Mouse (Mus musculus) mature B cell (primary cell): ENCODE measurements at regions not wholly inside any gene's neighbourhood (a gene's known extent, or its start where the extent isn't known, plus 50 kb on each side); places are given as distances from the start of the nearest gene placed in this dataset.

Source experiments
- in situ Hi-C: fragments of 300-500 bp; cut with MboI; formaldehyde crosslinking; loops from 2 replicates; pipeline ENCODE4 v1.14.3; 2019

GRCm38 (mm10) chr13:60061589-60061988 lies 115.6 kb downstream of the Gas1 start:
- in situ Hi-C loops, result no loop called here

- in situ Hi-C loops, result no loop called here
Observed at GRCm38 (mm10) chr13:60057761-60058274, 119.3 kb downstream of the Gas1 start.

DNA sequence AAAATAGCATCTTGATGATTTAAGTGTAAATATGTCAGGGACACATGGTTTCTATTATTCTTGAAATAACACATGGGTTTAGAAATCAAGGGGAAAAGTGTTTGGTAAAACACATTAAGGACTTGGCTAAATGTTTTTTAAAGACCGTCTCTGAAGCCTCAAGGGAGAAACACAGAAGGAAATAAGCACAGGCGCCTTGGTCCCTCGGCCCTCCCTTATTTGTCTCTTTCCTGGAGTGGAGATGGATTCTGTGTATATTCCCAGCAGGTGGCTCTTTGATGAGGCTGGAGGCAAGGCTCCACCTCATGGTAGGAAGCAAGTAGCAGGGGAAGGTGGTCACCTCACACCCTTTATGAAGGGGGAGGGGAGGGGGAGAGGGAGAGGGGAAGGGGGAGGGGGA lies 122.6 kb downstream of the Gas1 start:
- in situ Hi-C loops, result no loop called here

DNA sequence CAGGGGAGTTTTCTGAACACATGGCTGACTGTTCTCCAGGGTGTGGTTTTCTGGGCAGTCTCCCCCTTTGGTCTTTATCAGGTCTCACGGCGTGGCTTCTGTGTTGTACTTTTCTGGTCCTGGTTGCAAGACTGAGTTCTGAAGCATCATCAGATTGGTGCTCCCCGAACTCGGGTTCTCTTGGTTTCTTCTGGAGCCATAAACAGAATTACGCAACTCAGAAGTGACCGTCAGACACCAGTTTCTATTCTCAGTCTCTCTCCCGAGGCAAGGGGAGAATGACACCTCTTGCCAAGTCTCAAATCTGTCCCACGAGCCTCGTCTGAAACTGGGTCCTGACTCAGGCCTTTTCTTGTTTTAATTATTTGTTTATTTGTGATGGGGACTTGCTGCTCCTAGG lies 123.1 kb downstream of the Gas1 start:
- in situ Hi-C loops, result no loop called here

GRCm38 (mm10) chr13:60051866-60052265 lies 125.3 kb downstream of the Gas1 start:
- in situ Hi-C loops, result no loop called here

DNA sequence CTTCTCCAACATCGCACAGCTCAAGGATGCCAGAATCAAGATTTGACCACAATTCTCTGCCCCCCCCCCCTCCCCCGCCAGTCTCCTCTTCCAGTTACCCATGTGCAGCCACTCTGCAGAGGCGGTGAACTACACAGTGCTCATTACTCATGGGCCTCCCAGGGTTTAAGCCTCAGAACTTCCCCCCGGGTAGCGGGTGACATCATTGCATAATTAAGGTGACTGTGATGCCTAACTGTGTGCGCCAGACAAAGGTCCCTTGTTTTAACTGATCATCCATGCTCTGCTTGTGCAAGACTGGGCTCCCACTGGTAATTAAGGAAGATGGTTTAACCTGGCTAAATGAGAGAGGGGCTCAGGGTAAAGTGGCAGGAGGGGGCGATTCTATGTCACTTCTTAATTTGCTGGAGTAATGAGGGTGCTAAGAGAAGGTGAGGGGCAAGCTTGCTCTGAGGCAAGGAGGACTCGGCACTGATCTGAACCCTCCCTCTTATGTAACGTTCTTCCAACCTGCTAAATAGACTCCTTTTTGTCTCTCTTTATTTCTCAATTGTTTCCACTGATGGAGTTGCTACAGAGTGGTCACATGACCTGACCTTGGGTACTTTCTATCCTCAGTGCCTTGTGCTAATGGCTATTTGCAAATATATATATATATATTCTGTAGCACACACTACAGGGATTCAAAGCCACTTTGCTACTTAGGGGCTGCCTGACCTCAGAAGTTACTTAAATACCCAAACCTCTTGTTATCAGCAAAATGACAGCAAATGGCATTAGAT lies 126.2 kb downstream of the Gas1 start:
- in situ Hi-C loops, result no loop called here

- in situ Hi-C loops, result no loop called here
Observed at GRCm38 (mm10) chr13:60049703-60050102, 127.5 kb downstream of the Gas1 start.

DNA sequence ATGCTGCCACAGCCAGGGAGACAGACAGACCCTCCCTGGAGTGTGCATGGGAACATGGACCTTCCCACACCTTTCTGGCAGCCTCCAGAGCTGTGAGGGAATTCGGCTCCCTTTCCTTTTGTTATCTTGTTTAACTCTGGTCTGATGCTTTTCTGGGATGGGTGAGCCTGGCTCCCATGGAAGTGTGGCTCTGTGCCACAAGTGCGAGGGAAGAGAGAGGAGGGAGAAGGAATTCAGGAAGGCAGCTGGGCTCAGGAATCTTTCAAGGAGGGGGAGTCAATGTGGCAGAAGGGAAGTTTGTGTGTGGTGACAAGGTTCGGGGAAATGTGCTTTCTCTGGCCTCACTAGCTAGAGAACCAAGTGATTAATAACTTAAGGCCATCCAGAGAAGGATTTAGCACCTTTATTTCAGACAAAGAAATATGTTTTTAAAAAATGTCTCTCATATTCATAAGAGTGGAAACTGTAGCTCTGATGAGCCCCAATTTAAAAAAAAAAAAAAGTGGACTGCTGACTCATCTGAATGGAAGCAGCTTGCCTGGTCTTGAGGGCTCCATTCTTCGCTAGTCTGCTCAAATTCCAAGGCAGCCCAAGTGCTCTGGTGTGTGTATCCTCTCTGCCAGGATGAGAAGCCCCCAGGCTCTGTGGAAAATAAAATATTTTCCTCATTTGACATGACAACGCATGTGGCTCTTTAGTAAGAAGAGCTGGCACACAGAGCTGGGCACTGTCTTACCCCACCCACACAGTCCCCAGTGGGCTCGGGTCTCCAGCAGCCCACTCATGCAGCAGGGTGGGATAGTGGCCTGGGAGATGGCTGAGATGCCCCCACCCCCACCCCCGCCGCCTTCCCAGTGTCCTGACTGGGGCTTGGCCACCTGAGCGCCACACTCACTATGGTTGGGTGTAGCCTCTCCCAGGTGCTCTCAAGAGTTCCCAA lies 129.1 kb downstream of the Gas1 start:
- in situ Hi-C loops, result no loop called here

DNA sequence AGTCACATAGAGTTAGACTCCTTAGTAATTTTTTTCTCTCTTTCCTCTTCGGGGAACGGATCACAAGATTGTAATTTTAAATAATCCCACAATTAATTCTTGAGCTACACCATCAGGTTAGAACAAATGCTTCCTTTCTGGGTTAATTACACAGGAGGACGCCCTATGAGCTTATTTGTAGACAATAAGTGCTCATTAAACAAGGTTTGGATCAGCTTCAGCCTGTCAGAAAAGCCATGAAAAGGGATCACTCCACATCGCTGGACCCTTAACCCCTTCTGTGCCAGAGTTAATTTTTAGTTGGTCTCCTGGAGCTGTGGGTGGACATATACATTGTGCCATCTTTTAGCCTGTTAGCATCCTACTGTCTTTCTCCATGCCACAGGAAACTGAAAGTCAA lies 131.4 kb downstream of the Gas1 start:
- in situ Hi-C loops, result no loop called here

- in situ Hi-C loops, result no loop called here
Observed at GRCm38 (mm10) chr13:60044876-60045275, 132.3 kb downstream of the Gas1 start.

DNA sequence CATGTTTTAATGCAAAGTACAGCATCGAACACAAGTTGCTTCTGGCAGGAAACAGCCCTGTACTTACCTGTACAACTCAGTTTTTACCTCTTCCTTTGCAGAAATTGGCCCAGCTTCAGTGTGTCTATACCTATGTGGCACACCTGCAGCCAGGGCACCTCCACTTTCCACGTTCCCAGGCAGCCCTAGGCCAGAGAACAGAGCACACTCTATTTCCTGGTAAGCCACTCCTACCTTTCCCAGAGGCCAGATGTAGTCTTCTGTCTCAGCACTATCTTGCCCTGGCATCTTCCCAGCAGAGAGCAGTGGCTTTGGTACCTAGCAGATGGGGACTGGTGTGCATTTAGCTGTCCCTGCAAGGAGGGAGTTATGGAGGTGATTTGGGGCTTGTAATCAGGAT lies 134.7 kb downstream of the Gas1 start:
- in situ Hi-C loops, result no loop called here

DNA sequence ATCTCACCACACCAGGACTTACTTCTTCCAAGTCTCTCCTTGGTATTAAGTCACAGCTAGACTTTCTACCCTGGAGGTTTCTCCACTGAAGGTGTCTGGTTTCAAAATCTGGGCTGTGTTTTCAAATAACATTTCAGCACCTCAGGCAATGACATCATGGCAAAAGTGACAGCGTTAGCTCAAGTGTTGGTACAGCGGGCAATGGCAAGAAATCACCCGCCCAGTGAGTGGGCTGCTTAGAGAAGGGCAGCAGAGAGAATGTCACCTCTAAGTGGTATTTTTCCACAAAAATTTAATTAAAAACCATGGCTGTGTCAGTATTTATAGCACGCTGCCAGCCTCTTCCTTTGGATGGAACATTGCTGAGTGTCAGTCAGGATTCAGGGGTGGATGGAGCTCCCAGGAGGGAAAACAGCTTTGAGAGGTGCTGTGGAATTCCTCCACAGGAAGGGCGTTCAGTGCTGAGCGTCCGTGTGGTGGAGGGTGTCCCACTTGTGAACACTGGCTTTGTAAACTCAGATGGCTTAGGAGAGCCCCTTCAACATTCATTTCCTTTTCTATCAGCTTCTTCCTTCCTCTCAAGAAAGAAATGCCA lies 141.5 kb downstream of the Gas1 start:
- in situ Hi-C loops, result no loop called here

DNA sequence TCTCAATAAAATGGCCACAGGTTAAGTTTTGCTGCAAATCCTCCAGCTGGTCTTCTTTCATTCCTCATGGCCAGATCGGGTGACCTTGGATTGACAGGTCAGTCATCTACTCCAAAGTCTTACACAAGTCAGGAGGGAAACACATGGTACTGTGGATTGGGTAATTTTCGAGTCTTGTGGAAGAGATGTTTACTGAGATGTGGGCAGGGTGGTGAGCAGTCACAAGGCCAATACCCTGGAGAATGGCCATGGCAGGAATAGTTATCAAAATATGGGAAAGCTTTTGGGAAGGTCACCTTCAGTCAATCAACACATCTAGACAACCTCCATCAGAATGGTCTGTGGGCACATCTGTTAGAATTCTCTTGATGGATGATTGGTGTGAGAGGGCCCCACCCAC lies 144.0 kb downstream of the Gas1 start:
- in situ Hi-C loops, result no loop called here

GRCm38 (mm10) chr13:60032586-60032985 lies 144.6 kb downstream of the Gas1 start:
- in situ Hi-C loops, result no loop called here

GRCm38 (mm10) chr13:60029591-60029990 lies 147.6 kb downstream of the Gas1 start:
- in situ Hi-C loops, result no loop called here

- in situ Hi-C loops, result no loop called here
Observed at GRCm38 (mm10) chr13:60020175-60020487, 157.0 kb downstream of the Gas1 start.

- in situ Hi-C loops, result no loop called here
Observed at GRCm38 (mm10) chr13:60019291-60020174, 157.6 kb downstream of the Gas1 start.

DNA sequence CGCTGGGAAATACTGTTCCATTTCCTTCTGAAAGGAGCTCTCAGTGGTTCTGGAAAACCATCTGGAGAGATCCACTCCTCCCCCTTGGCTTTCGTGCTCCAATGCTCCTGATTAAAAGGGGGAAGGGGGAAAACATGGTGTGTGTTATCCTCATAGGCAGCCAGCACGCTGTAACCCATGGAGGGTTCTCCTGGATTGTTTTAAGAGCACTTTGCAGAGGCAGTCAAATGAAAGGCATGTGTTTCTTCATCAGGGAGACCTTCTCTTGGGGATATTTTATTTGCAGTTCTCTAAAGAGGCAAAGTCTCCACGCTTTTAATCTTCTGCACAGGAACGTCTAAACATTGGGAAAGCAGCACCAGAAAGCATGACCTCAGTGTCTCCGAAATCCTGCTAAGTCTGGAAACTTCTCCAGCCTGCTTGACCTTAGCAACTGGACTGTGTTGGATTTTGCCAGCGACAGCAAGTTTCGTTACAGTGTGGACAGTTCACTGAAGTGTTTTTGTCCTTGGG lies 161.3 kb downstream of the Gas1 start:
- in situ Hi-C loops, result no loop called here

- in situ Hi-C loops, result no loop called here
Observed at GRCm38 (mm10) chr13:60012046-60012813, 164.9 kb downstream of the Gas1 start.

- in situ Hi-C loops, result no loop called here
Observed at GRCm38 (mm10) chr13:60011092-60011491, 166.1 kb downstream of the Gas1 start.

GRCm38 (mm10) chr13:60007593-60007992 lies 169.6 kb downstream of the Gas1 start:
- in situ Hi-C loops, result no loop called here
